Mouse (Mus musculus): ENCODE results near the gene Med11. TPM values are rescaled to one million over a fixed set of nuclear protein-coding genes. Genes with fewer than 3 reads are reported as not detected.
"Not testable (repeated sequence)": the region's sequence is repeated elsewhere in the genome, so short reads cannot be mapped to it uniquely, and the experiment has no call there.

Med11 gene
- polyA plus RNA-seq, 1 experiment from 2014 or later = 19.1 TPM

- ATAC-seq (ENCODE audit: low read depth); H3K9ac ChIP-seq; H3K4me1 ChIP-seq (replicated peaks); H3K9me3 ChIP-seq (replicated peaks); H3K27me3 ChIP-seq; H3K27ac ChIP-seq; H3K4me3 ChIP-seq (replicated peaks); H3K36me3 ChIP-seq; H3K4me2 ChIP-seq; DNase-seq: not testable (repeated sequence)
- WGBS (ENCODE audit: insufficient replicate concordance) = 76% methylated on average over 5 of the region's 5 CpGs
Observed at GRCm38 (mm10) chr11:70473291-70473690, 21.6 kb downstream of the Med11 start.

GRCm38 (mm10) chr11:70474872-70475534 is 23.3 kb downstream of the Med11 start:
- no peak for ATAC-seq (ENCODE audit: low read depth)
- H3K27ac ChIP-seq = no peak overlapping the region
- H3K27me3 ChIP-seq = no peaks in the 10 kb centered on the region
- WGBS (ENCODE audit: insufficient replicate concordance) = 65% methylated on average over 12 of the region's 12 CpGs
- DNase-seq = no peak
- H3K4me1 ChIP-seq (replicated peaks) = peaks cover 3% of the 10 kb centered on the region; the same call in 1 of the 2 replicates
- H3K4me3 ChIP-seq (replicated peaks) = no peak overlapping the region
- H3K4me2 ChIP-seq = no peak overlapping the region
- no peaks in the 10 kb centered on the region for H3K9me3 ChIP-seq (replicated peaks)
- H3K36me3 ChIP-seq = no peaks in the 10 kb centered on the region
- no peak overlapping the region for H3K9ac ChIP-seq

DNA sequence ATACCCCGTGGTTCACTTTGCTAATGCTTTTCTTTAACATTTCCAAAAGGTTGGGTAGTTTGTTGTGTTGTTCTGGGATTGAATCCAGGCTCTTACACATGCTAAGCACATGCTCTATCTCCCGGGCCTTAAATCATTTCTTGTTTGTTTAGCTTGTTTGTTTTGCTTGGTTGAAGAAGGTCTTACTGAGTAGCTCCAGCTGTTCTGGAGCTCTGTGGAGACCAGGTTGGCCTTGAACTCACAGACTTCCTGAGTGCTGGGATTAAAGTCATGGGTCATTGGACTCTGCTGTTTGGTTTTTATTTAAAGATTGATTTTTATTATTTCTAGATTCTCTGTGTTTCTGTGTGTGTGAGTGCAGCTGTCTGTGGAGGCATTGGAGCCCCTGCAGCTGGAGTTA is 33.8 kb downstream of the Med11 start:
- Histone ChIP-seq H3K4me1 (replicated peaks) (no peaks in the 10 kb centered on the region), H3K36me3 (no peaks in the 10 kb centered on the region), H3K9ac (no peak overlapping the region), H3K4me2 (no peak overlapping the region), H3K27ac (no peak overlapping the region), H3K9me3 (replicated peaks) (no peaks in the 10 kb centered on the region), H3K4me3 (replicated peaks) (no peak overlapping the region), H3K27me3 (peaks cover 3% of the 10 kb centered on the region; the same call in 1 of the 2 replicates)
- ATAC-seq (ENCODE audit: low read depth) (no peak), DNase-seq (no peak)
- WGBS (ENCODE audit: insufficient replicate concordance) = 38% methylated on average over 2 of the region's 2 CpGs

- no peaks in the 10 kb centered on the region for H3K9me3 ChIP-seq (replicated peaks)
- WGBS (ENCODE audit: insufficient replicate concordance) = 36% methylated on average over 4 of the region's 4 CpGs
Observed at GRCm38 (mm10) chr11:70487816-70488215, 36.1 kb downstream of the Med11 start.

DNA sequence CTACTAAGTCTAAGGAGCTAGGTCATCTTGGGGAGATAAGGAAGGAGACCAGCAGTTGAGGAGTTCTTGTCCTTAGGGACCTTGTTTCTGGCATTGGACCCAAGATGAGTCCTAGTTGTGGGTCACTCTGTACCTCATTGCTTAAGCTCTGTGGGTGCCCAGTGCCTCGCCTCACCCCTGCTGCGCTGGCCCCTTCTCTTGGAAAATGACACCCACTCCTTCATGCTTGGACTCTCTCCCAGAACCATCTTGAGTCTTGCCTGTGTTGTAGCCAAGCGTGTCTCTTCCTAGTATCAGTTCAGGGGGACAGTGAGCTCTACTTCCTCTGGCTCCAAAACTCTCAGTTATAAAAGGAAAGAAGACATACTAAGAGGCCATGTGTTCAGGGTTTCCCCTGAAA is 37.4 kb downstream of the Med11 start:
- H3K9ac ChIP-seq = no peak overlapping the region
- no peaks in the 10 kb centered on the region for H3K36me3 ChIP-seq
- H3K4me2 ChIP-seq = no peak overlapping the region
- H3K27me3 ChIP-seq = peaks cover 3% of the 10 kb centered on the region; the same call in 1 of the 2 replicates
- H3K4me1 ChIP-seq (replicated peaks) = no peaks in the 10 kb centered on the region
- DNase-seq (no peak), ATAC-seq (ENCODE audit: low read depth) (no peak)
- H3K27ac ChIP-seq = no peak overlapping the region; the same call in 1 of the 2 replicates
- no peak overlapping the region for H3K4me3 ChIP-seq (replicated peaks)
- WGBS (ENCODE audit: insufficient replicate concordance) = 62% methylated on average over 3 of the region's 3 CpGs
- H3K9me3 ChIP-seq (replicated peaks) = no peaks in the 10 kb centered on the region

More at GRCm38 (mm10) chr11:70487816-70488215, 36.1 kb downstream of the Med11 start:
- Histone ChIP-seq H3K4me2 (no peak overlapping the region), H3K27me3 (peaks cover 3% of the 10 kb centered on the region; the same call in 1 of the 2 replicates), H3K4me3 (replicated peaks) (no peak overlapping the region), H3K36me3 (no peaks in the 10 kb centered on the region), H3K9ac (no peak overlapping the region), H3K27ac (no peak overlapping the region), H3K4me1 (replicated peaks) (no peaks in the 10 kb centered on the region)
- DNase-seq = no peak
- no peak for ATAC-seq (ENCODE audit: low read depth)

DNA sequence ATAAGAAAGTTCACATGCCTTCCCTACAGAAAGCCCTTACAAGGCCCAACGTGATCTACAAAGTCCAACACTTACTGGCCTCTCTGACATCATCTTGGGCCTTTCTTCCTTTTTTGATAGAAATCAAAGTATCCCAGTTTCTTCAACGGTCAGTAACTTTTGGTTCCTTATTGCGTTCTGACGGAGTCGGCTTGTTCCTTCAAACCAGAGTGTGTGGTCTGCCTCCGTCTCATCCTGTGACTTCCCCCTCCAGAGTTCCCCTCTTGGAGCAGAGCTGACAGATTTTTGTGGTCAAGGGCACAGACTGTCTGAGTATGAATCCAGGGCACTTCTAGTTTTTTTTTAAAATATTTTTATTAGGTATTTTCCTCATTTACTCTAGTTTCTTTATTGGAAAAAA is 38.0 kb downstream of the Med11 start:
- 30% methylated on average over 6 of the region's 6 CpGs for WGBS (ENCODE audit: insufficient replicate concordance)
- Histone ChIP-seq H3K9ac (no peak overlapping the region), H3K4me2 (no peak overlapping the region), H3K27ac (no peak overlapping the region), H3K9me3 (replicated peaks) (no peaks in the 10 kb centered on the region), H3K27me3 (peaks cover 3% of the 10 kb centered on the region; the same call in 1 of the 2 replicates), H3K36me3 (no peaks in the 10 kb centered on the region), H3K4me1 (replicated peaks) (no peaks in the 10 kb centered on the region), H3K4me3 (replicated peaks) (no peak overlapping the region)
- ATAC-seq (ENCODE audit: low read depth) (no peak), DNase-seq (no peak)

DNA sequence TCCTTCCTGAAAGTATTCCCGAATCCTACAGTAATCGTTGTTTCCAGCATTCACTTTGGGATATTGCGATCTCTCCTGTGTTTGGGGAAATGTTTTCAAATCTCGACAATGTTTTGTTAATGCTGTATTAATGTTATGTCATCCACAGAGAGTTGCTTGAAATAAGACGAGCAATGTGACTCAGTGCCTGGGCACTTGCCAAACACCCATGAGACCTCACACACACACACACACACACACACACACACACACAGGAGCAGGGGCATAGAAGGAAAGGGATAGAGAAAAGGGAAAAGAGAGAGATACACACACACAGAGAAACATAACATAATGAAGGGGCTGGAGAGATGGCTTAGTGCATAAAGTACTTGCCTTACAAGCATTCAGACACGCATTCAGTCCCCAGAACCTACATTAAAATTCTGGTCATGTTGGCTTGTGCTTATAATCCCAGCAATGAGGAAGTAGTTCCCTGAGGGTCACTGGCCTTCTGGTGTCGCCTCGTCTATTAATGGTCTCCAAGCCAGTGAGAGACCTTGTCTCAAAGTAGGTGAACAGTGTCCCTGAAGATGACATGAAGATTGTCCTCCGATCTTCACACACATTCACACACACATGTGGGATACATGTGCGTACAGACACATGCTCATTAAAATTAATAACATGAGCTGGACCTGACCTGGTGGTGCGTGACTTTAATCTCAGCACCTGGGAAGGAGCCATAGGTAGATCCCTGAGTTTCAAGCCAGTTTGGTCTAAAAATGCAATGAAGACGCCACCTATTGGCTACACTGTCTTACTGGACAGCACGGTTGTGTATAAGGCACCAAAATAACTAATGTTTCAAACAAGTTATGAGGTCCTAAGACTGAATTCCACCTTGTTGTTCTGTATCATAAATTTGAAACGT is 48.1 kb downstream of the Med11 start:
- no peak for ATAC-seq (ENCODE audit: low read depth)
- Histone ChIP-seq H3K27me3 (no peaks in the 10 kb centered on the region), H3K36me3 (no peaks in the 10 kb centered on the region), H3K4me1 (replicated peaks) (peaks cover 2% of the 10 kb centered on the region), H3K4me2 (no peak overlapping the region), H3K9me3 (replicated peaks) (no peaks in the 10 kb centered on the region), H3K9ac (no peak overlapping the region), H3K4me3 (replicated peaks) (no peak overlapping the region), H3K27ac (no peak overlapping the region)
- 59% methylated on average over 14 of the region's 14 CpGs for WGBS (ENCODE audit: insufficient replicate concordance)
- no peak for DNase-seq

DNA sequence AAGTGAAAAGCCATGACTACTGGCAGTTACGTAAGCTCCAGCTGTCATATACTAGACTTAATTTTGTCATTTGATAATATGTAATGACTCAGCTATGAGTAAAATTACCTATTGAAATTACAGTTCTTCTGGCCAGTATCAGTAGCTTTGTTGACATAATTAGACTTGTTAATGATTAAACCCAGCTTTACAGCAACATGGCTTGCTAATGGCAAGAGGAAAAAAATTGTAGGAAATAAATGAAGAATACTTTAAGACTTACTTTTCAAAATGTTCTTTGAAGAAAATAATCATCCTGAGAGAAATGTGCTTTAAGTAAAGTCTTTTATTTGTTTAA is 48.7 kb downstream of the Med11 start:
- DNase-seq = no peak
- Histone ChIP-seq H3K27ac (no peak overlapping the region), H3K9me3 (replicated peaks) (no peaks in the 10 kb centered on the region), H3K27me3 (no peaks in the 10 kb centered on the region), H3K4me1 (replicated peaks) (peaks cover 9% of the 10 kb centered on the region), H3K4me2 (no peak overlapping the region), H3K4me3 (replicated peaks) (no peak overlapping the region), H3K36me3 (no peaks in the 10 kb centered on the region), H3K9ac (no peak overlapping the region)
- WGBS (ENCODE audit: insufficient replicate concordance) = 81% methylated on average over 1 of the region's 1 CpGs
- no peak for ATAC-seq (ENCODE audit: low read depth)

DNA sequence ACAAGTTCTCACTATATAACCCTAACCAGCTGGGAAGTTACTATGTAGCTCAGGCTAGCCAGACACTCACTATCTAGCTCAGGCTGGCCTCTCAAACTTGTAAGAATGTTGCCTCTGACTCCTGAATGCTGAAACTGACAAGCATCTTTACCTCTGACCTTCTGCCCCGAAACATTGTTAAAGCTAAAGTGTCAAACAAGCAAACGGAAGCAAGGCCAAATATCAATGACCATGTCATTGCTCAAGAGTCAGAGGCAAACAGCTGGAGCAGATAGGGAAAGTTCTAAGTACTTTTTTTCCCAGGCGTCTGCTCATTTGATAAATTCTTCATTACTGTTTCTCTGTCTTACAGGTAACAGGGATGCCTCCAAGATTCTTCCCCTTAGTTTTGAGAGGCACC is 50.3 kb downstream of the Med11 start:
- WGBS (ENCODE audit: insufficient replicate concordance) = 46% methylated on average over 3 of the region's 3 CpGs
- no peak overlapping the region; the same call in 1 of the 2 replicates for H3K27ac ChIP-seq
- no peaks in the 10 kb centered on the region for H3K36me3 ChIP-seq
- DNase-seq = no peak
- no peak for ATAC-seq (ENCODE audit: low read depth)
- H3K27me3 ChIP-seq = no peaks in the 10 kb centered on the region
- no peak overlapping the region for H3K4me3 ChIP-seq (replicated peaks)
- no peaks in the 10 kb centered on the region for H3K9me3 ChIP-seq (replicated peaks)
- no peak overlapping the region for H3K4me2 ChIP-seq
- peaks cover 14% of the 10 kb centered on the region for H3K4me1 ChIP-seq (replicated peaks)
- no peak overlapping the region for H3K9ac ChIP-seq

All from liver, embryonic 13.5 days (tissue).